Mouse (Mus musculus) megakaryocyte, embryonic 14.5 days (primary cell): ENCODE measurements around the gene Rhebl1. TPM values are rescaled to one million over a fixed set of nuclear protein-coding genes. Genes with fewer than 3 reads are reported as not detected.

Experiments
- H3K27me3 ChIP-seq: replicated peaks from 2 replicates; pipeline ENCODE3; 2012; ENCODE audit warnings: inconsistent platforms
- H3K36me3 ChIP-seq: replicated peaks from 2 replicates; pipeline ENCODE3; 2012; ENCODE audit warnings: low read length, inconsistent platforms, mixed read lengths
- H3K4me1 ChIP-seq: 2 replicates; pipeline ENCODE4 v1.6.1; 2012; ENCODE audit warnings: inconsistent platforms
- H3K4me3 ChIP-seq: replicated peaks from 2 replicates; pipeline ENCODE3; 2012; ENCODE audit warnings: moderate library complexity, mild to moderate bottlenecking, inconsistent platforms
- H3K9me3 ChIP-seq: 2 replicates; pipeline ENCODE4 v1.6.1; 2012; ENCODE audit warnings: inconsistent platforms
- FLI1 ChIP-seq: IDR thresholded peaks from 2 replicates; pipeline ENCODE4 v1.6.1; 2012; ENCODE audit warnings: low read length, inconsistent platforms, mixed read lengths
- GATA1 ChIP-seq: IDR thresholded peaks from 3 replicates; pipeline ENCODE4 v1.6.1; 2012; ENCODE audit warnings: mixed read lengths, low read length, inconsistent platforms, borderline replicate concordance
- polyA plus RNA-seq: library from polyadenylated mRNA; stranded (reverse); fragments of >175 nt; gene quantifications from 2 replicates; pipeline ENCODE4 v1.2.3, GENCODE M21; 2012; ENCODE audit warnings: low replicate concordance; ENCODE audit not compliant: insufficient read depth

The Rhebl1 gene
- polyA plus RNA-seq, 1 experiment, result 0.19 TPM

DNA sequence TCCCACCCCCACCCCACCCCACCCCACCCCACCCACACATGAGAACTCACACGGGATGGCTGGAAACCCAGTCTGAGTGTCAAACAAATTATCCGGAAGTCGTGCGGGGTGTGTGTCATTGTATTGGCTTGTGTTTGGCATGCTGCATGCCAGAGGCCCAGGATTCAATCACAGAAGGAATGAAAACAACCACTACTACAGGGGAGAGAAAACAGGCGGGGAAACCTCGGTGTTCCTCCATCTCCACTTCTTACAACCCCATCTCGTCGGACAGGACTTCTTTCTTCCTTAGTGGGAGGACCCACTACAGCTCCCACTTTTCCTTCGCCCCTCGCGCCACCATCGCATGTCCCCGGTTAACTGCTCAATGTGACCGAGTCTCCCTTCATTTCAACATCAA is 22.8 kb upstream of the Rhebl1 start:
- no peak for TF ChIP-seq GATA1
- TF ChIP-seq FLI1, result no peak
- peaks cover 6% of the 10 kb centered on the region for H3K27me3 ChIP-seq
- H3K4me3 ChIP-seq, result peak overlapping the region; percentile 100
- H3K4me1 ChIP-seq, result peaks cover 37% of the 10 kb centered on the region
- peaks cover 24% of the 10 kb centered on the region for H3K36me3 ChIP-seq
- H3K9me3 ChIP-seq, result no peaks in the 10 kb centered on the region; the same call in 1 of the 2 replicates

DNA sequence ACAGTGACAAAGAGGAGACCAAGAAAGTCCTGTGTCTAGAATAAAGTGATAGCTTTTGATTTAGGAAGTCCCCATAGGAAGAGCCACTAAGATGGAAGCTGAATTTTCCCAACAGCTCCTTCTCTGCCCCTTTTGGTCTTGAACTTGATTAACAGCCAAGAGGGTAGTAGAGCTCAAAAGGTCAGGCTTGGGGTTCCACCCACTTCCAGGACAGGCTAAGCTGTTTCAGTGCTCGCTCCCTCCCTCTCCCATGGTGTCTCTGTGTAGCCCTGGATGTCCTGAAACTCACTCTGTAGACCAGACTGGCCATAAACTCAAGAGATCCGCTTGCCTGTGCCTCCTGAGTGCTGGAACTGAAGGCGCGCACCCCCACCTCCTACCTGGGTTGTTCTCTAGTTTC is 21.7 kb upstream of the Rhebl1 start:
- Histone ChIP-seq H3K4me1 (peaks cover 37% of the 10 kb centered on the region), H3K27me3 (peaks cover 6% of the 10 kb centered on the region), H3K9me3 (no peaks in the 10 kb centered on the region), H3K4me3 (peak overlapping the region; percentile 46), H3K36me3 (peaks cover 32% of the 10 kb centered on the region)
- TF ChIP-seq GATA1, result no peak

DNA sequence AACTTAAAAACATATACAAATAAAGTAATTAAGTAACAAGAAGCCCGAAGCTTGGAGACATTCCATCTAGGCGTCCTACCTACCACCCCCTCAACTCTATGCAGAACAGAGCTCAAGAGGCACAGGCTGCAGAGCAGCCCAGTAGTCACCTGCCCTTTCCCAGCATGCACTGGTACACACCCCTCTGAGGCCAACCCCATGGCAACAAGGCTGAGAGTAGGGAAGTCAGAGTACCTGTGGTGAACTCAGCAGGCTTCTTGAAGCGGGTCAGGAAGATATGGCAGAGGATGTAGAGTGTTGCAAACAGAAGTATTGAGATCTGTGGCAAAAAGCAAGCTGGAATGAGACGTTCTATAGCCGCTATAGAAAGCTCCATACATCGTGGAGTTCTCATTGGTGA is 20.6 kb upstream of the Rhebl1 start:
- Histone ChIP-seq H3K36me3 (peaks cover 39% of the 10 kb centered on the region), H3K4me1 (peaks cover 37% of the 10 kb centered on the region), H3K27me3 (peaks cover 6% of the 10 kb centered on the region), H3K4me3 (no peak overlapping the region), H3K9me3 (no peaks in the 10 kb centered on the region)
- TF ChIP-seq FLI1, result no peak
- TF ChIP-seq GATA1, result no peak

DNA sequence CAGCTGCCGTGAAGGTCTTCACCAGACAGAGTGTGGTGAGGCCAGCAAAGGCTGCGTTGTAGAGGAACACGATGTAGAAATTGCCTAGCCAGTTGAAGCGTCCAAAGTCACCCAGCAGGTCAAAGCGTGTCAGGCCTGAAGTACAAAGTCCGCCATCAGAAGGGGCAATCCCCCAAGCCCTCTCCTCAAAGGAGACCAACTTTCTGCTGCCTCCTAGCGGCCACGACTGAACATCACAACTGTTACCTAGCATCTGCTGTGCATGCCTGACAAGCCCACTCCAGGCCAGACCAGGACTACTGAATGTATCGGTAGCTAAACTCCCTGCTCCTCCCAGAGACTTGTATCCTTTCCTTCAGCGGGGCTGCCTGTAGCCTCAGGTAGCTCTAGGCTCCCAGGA is 10.4 kb upstream of the Rhebl1 start:
- Histone ChIP-seq H3K36me3 (peaks cover 59% of the 10 kb centered on the region), H3K4me3 (no peak overlapping the region), H3K27me3 (peaks cover 18% of the 10 kb centered on the region), H3K4me1 (peaks cover 4% of the 10 kb centered on the region; the same call in 1 of the 2 replicates), H3K9me3 (0 out of 2 replicates have a peak, but pooled peaks cover 3% of the 10 kb centered on the region)
- TF ChIP-seq FLI1 (no peak), GATA1 (no peak)

DNA sequence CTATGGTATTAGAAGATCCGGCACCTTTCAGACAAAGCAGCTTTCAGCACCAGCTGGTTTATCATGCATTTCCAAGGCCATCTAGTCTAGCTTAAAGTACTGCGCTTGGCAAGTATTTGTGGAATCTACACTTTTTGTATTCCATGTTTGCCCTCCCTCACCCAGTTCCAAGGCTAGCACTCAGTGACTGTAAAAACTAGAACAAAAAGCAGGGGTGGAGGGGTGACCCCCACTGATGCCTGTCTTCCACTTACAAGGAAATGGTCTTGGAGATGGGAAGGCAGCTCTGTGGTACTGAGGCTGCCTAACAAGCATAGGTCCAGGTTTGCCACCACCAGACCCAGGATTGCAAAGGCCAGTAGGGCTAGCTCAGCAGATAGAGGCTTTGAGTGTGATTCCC is 8.3 kb upstream of the Rhebl1 start:
- H3K27me3 ChIP-seq, result peaks cover 35% of the 10 kb centered on the region
- peaks cover 11% of the 10 kb centered on the region for H3K4me1 ChIP-seq
- no peak for TF ChIP-seq GATA1
- no peak for TF ChIP-seq FLI1
- H3K9me3 ChIP-seq, result 0 out of 2 replicates have a peak, but pooled peaks cover 3% of the 10 kb centered on the region
- H3K4me3 ChIP-seq, result no peak overlapping the region
- H3K36me3 ChIP-seq, result peaks cover 38% of the 10 kb centered on the region

DNA sequence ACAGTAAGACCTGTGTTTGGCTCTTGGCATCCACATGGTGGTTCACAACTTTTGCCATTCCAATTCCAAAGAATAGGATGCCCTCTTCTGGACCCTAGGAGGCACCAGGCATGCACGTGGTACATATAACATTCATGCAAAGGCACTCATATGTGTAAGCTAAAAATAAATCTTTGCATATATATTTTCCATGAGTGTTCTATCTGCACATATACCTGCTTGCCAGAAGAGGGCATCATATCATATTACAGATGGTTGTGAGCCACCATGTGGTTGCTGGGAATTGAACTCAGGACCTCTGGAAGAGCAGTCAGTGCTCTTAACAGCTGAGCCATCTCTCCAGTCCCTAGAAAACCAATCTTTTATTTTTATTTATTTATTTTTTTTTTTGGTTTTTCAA is 7.2 kb upstream of the Rhebl1 start:
- Histone ChIP-seq H3K27me3 (peaks cover 46% of the 10 kb centered on the region), H3K9me3 (0 out of 2 replicates have a peak, but pooled peaks cover 3% of the 10 kb centered on the region), H3K4me3 (no peak overlapping the region), H3K4me1 (peaks cover 21% of the 10 kb centered on the region), H3K36me3 (peaks cover 31% of the 10 kb centered on the region)
- TF ChIP-seq GATA1 (no peak), FLI1 (no peak)

DNA sequence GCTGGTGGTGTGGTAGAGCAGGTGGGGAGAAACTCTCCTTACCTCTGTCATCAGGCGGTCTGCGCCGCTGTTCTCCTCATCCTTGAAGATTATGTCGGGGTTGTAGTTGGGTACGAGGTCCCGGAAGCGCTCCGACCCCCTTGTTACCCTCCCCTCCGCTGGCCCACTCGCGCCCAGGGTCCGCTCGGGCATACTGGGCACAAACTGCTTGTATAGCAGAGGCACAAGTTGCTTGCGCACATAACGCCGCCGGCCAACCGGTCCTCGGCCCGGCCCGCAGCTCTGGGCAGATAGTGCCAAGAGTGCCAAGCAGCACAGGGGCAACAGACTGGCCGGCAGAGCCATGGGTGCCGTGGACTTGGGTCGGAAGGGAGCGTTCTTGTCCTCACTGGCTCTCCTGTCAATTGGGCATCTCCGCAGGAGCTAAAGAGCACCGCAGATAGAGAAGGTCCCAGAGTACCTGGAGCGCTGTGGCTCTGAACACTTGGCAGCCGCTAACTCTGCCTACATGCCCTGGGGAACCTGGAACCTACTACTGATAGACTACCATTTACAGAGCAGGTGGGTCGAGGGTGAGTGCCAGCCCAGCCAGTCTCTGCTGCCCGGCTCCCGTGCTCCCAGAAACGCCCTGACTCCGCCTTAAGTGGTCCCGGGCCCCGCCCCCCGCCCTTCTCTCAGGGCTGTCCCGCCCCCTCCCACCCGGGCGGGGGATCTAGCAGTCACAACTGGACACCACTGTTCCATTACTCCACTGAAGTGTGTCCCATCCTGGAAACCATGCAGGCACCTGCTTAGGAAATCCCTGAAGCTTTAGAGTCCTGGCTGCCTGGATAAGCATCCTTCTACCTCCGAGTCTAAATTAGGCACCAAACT is 3.8 kb upstream of the Rhebl1 start, which contains the start of gene Dhh:
Dhh (minus strand) TSS at position 613 of the 873 bp plus-strand sequence.
- 0 out of 2 replicates have a peak, but pooled peaks cover 3% of the 10 kb centered on the region for H3K9me3 ChIP-seq
- TF ChIP-seq FLI1, result no peak
- TF ChIP-seq GATA1, result no peak
- peak within 1 kb of the TSS; percentile 71 for H3K4me3 ChIP-seq
- peaks cover 79% of the 10 kb centered on the region for H3K27me3 ChIP-seq
- no peaks in the 10 kb centered on the region for H3K36me3 ChIP-seq
- H3K4me1 ChIP-seq, result peaks cover 55% of the 10 kb centered on the region

DNA sequence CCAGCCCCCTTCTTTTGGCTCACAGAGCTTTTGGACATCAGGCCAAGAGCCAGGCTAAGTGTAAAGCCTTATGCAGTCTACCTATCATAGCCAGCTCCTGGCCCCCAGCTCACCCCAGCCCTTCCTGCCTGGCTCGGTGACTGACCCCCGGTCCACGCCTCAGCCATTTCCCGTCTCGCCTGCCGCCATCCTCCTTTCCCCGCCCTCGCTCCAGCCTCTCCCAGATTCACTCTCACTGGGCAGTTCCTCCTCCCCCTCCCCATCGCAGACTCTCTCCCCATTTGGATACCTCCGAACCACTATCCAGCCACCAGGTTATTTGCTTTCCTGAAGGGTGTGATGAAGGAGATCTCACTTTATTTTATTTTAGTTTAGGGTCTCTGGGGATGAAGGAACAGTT is 3.2 kb upstream of the Rhebl1 start:
- Histone ChIP-seq H3K4me1 (peaks cover 59% of the 10 kb centered on the region), H3K9me3 (0 out of 2 replicates have a peak, but pooled peaks cover 3% of the 10 kb centered on the region), H3K27me3 (peaks cover 82% of the 10 kb centered on the region), H3K36me3 (no peaks in the 10 kb centered on the region), H3K4me3 (peak overlapping the region; percentile 50)
- TF ChIP-seq GATA1, result no peak
- TF ChIP-seq FLI1, result no peak

DNA sequence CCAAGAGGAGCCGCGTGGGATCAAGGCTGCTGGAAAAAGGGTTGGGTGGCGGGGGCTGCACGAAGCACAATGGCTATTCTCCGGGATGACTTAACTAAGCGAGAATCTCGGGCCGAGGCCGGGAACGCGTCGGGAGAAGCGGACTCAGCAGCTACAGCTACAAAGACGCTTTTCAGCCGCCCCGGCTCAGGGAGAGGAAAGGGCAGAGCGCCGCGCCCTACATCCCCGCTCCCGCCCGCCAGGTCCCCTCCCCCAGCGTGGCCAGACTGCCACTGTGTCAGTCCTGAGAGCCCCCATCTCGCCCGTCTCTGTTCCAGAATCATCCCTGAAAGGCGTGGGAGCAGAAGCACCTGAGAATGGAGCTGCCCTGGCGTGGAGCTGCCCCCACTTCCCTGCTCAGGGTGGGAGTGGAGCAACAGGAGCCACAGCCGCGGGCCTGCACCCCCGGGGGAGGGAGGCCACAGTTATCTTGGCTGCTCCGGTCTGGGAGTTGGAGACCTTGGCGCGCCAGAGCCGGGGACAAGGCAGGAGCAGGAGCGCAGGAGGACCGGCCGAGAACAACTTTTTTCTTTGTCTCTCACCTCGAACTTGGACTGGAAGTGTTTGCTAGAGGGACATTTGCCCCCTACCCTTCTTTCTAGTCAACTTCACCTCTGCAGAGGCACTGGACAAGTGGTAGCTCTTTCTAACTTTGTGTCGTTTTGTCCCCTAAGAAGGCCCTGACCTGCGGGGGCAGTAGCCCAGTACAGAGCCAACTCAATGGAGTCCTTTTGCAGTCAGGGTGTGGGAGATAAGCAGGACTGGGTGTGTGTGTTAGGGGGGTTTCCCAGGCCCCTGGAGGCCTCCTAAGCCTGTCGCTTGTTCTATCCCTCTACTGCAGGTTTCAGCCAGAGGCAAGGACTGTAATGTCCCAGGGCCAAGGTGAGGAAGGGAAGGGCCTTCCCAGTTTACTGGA is 1.6 kb upstream of the Rhebl1 start:
- Histone ChIP-seq H3K4me1 (peaks cover 73% of the 10 kb centered on the region), H3K36me3 (no peaks in the 10 kb centered on the region), H3K27me3 (peaks cover 78% of the 10 kb centered on the region), H3K4me3 (peak overlapping the region; percentile 94), H3K9me3 (no peaks in the 10 kb centered on the region)
- TF ChIP-seq FLI1, result no peak
- no peak for TF ChIP-seq GATA1
